Mouse (Mus musculus): ENCODE data around the gene Actl11. TPM values are rescaled to one million over a fixed set of nuclear protein-coding genes. Genes with fewer than 3 reads are reported as not detected.

Actl11 gene
- polyA plus RNA-seq, 1 experiment from 2014 or later, result not detected

DNA sequence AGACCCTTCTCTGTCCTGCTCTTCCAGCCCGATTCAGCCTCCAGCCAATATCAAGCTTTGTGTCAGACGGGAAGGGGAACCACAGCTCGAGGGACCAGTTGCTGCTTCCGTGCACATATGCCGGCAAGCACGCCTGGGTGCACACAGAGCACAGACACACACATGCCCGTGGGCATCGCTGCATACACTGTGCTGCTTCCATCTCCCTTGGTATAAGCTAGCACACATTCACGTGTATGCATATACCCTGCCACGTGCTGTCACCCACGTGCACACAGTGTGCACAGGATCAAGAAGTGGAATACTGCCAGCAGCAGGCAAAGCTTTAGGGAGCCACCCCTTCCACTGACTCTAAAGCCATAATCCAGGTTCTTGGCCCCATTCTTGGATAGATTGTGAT is 5.9 kb downstream of the Actl11 start:
- no peak overlapping the region for H3K4me3 ChIP-seq (ENCODE audit: low read depth, low read length)
- H3K9me3 ChIP-seq (ENCODE audit: low read depth, low read length), result no peaks in the 10 kb centered on the region
- DNase-seq (no peak), ATAC-seq (ENCODE audit: insufficient read depth) (no peak)
- no peaks in the 10 kb centered on the region; the same call in 1 of the 2 replicates for H3K4me1 ChIP-seq (ENCODE audit: insufficient read depth)
- no peak overlapping the region for H3K27ac ChIP-seq (ENCODE audit: low read depth)
- TF ChIP-seq CTCF (IDR thresholded peaks at IDR 0.05; ENCODE audit: low read depth), result no peak
- WGBS, result 85% methylated on average over 11 of the region's 11 CpGs
- no peak overlapping the region for H3K4me2 ChIP-seq
- H3K27me3 ChIP-seq (ENCODE audit: insufficient read depth, low read length), result peaks cover 16% of the 10 kb centered on the region; the same call in 1 of the 2 replicates
- no peaks in the 10 kb centered on the region for H3K36me3 ChIP-seq (ENCODE audit: insufficient read depth)
- H3K9ac ChIP-seq, result no peak overlapping the region

GRCm38 (mm10) chr9:107935374-107935773 is 7.1 kb downstream of the Actl11 start, which contains the start of gene Camkv:
Gene Camkv (plus strand): TSS chr9:107935674.
- ATAC-seq (ENCODE audit: insufficient read depth) (no peak), DNase-seq (no peak)
- no peaks in the 10 kb centered on the region for H3K36me3 ChIP-seq (ENCODE audit: insufficient read depth)
- no peak for TF ChIP-seq CTCF (IDR thresholded peaks at IDR 0.05; ENCODE audit: low read depth)
- H3K4me3 ChIP-seq (ENCODE audit: low read depth, low read length), result peak within 1 kb of the TSS; percentile 50
- peaks cover 16% of the 10 kb centered on the region; the same call in 1 of the 2 replicates for H3K27me3 ChIP-seq (ENCODE audit: insufficient read depth, low read length)
- H3K4me2 ChIP-seq, result peak within 1 kb of the TSS; percentile 95
- WGBS, result 10% methylated on average over 3 of the region's 3 CpGs
- no peaks in the 10 kb centered on the region; the same call in 1 of the 2 replicates for H3K4me1 ChIP-seq (ENCODE audit: insufficient read depth)
- H3K9me3 ChIP-seq (ENCODE audit: low read depth, low read length), result no peaks in the 10 kb centered on the region
- H3K9ac ChIP-seq, result peak within 1 kb of the TSS; percentile 58
- H3K27ac ChIP-seq (ENCODE audit: low read depth), result no peak within 1 kb of the TSS

DNA sequence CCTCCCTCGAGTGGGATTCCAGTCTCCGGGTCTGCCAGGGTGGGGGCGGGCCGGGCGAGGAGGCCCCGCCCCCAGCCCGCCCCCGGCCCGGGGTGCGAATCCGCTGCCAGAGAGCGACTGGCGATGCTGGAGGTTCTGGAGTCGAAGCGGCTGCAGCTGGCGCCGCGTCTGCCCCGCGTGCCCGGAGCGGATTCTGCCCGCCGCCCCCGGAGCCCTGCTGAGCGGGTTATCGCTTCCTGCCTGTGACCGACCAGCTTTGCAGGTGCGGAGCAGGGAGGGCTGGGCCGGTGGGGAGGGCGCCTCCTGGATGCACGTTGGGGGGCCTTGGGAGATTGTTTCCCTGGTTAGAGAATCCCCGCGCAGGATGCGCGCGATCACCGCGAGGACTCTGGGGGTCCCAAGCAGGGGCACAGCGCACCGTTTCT is 7.5 kb downstream of the Actl11 start:
- peaks cover 16% of the 10 kb centered on the region; the same call in 1 of the 2 replicates for H3K27me3 ChIP-seq (ENCODE audit: insufficient read depth, low read length)
- H3K4me2 ChIP-seq, result peak overlapping the region; percentile 95
- H3K27ac ChIP-seq (ENCODE audit: low read depth), result no peak overlapping the region
- H3K4me1 ChIP-seq (ENCODE audit: insufficient read depth), result no peaks in the 10 kb centered on the region; the same call in 1 of the 2 replicates
- H3K36me3 ChIP-seq (ENCODE audit: insufficient read depth), result no peaks in the 10 kb centered on the region
- no peaks in the 10 kb centered on the region for H3K9me3 ChIP-seq (ENCODE audit: low read depth, low read length)
- WGBS, result under 1% methylated on average over 41 of the region's 41 CpGs
- TF ChIP-seq CTCF (IDR thresholded peaks at IDR 0.05; ENCODE audit: low read depth), result no peak
- H3K9ac ChIP-seq, result peak overlapping the region; percentile 58
- ATAC-seq (ENCODE audit: insufficient read depth) (peak; percentile 48; the same call in 1 of the 2 replicates), DNase-seq (peak; percentile 56)
- peak overlapping the region; percentile 50 for H3K4me3 ChIP-seq (ENCODE audit: low read depth, low read length)

DNA sequence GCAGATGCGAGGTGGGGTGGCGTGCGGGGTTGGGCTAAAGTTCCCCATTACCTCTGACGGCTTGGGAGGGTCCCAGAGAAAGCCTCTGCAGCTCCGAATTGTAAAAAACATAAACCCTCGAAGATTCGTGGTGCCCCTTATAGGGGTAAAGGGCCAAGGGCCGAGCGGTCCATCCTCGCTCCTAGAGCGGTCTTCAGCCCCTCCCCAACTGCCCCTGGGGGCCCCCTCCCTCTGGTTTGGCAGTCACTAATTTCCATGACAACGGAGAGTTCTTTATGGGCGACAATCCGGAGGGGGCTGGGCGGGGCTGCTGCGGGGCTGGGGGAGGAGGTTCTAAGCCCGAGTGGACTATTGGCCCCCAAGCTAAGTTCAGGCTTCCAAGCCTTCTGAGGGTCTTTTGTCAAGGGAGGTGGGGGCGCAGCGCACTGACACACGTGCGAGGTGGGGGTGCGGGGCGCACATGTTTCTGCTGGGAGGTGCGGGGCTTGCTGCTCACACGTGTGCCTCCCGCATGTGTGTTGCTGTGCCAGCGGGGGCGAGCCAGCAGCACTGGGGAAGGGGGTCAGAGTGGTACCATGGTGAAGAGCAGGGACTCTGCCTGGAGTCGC is 8.1 kb downstream of the Actl11 start:
- H3K36me3 ChIP-seq (ENCODE audit: insufficient read depth), result no peaks in the 10 kb centered on the region
- peaks cover 16% of the 10 kb centered on the region; the same call in 1 of the 2 replicates for H3K27me3 ChIP-seq (ENCODE audit: insufficient read depth, low read length)
- WGBS, result 3% methylated on average over 29 of the region's 29 CpGs
- H3K4me1 ChIP-seq (ENCODE audit: insufficient read depth), result no peaks in the 10 kb centered on the region; the same call in 1 of the 2 replicates
- DNase-seq (peak; percentile 19), ATAC-seq (ENCODE audit: insufficient read depth) (peak; percentile 47; the same call in 1 of the 2 replicates)
- H3K27ac ChIP-seq (ENCODE audit: low read depth), result no peak overlapping the region
- TF ChIP-seq CTCF (IDR thresholded peaks at IDR 0.05; ENCODE audit: low read depth), result no peak
- H3K9me3 ChIP-seq (ENCODE audit: low read depth, low read length), result no peaks in the 10 kb centered on the region
- H3K4me3 ChIP-seq (ENCODE audit: low read depth, low read length), result peak overlapping the region; percentile 50
- H3K4me2 ChIP-seq, result peak overlapping the region; percentile 95
- peak overlapping the region; percentile 58 for H3K9ac ChIP-seq

DNA sequence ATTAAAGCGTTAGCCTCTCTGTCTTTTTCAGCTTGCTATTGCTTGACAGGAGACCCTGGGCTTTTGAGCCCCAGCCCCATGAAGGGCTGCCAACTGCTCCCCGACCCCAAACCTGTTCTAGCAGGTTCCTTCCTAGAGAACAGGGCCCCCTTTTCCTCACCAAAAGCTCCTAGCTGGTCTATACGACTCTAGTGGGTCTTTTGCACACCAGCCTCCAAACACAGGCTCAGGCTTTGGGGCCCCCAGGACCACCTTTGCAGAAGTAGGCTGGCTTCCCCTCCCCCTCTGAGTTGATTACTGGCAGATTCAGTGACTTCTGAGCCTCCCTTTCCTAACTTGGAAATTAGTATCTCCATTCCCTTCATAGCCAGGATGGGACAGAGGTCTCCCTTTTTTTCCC is 8.6 kb downstream of the Actl11 start:
- no peak for TF ChIP-seq CTCF (IDR thresholded peaks at IDR 0.05; ENCODE audit: low read depth)
- H3K36me3 ChIP-seq (ENCODE audit: insufficient read depth), result no peaks in the 10 kb centered on the region
- H3K4me3 ChIP-seq (ENCODE audit: low read depth, low read length), result peak overlapping the region; percentile 50
- H3K9ac ChIP-seq, result peak overlapping the region; percentile 58; the same call in 1 of the 2 replicates
- H3K4me1 ChIP-seq (ENCODE audit: insufficient read depth), result no peaks in the 10 kb centered on the region; the same call in 1 of the 2 replicates
- no peak for ATAC-seq (ENCODE audit: insufficient read depth)
- no peak overlapping the region for H3K27ac ChIP-seq (ENCODE audit: low read depth)
- no peak for DNase-seq
- 17% methylated on average over 3 of the region's 3 CpGs for whole genome bisulfite sequencing
- H3K27me3 ChIP-seq (ENCODE audit: insufficient read depth, low read length), result peaks cover 16% of the 10 kb centered on the region; the same call in 1 of the 2 replicates
- peak overlapping the region; percentile 95 for H3K4me2 ChIP-seq
- H3K9me3 ChIP-seq (ENCODE audit: low read depth, low read length), result no peaks in the 10 kb centered on the region

DNA sequence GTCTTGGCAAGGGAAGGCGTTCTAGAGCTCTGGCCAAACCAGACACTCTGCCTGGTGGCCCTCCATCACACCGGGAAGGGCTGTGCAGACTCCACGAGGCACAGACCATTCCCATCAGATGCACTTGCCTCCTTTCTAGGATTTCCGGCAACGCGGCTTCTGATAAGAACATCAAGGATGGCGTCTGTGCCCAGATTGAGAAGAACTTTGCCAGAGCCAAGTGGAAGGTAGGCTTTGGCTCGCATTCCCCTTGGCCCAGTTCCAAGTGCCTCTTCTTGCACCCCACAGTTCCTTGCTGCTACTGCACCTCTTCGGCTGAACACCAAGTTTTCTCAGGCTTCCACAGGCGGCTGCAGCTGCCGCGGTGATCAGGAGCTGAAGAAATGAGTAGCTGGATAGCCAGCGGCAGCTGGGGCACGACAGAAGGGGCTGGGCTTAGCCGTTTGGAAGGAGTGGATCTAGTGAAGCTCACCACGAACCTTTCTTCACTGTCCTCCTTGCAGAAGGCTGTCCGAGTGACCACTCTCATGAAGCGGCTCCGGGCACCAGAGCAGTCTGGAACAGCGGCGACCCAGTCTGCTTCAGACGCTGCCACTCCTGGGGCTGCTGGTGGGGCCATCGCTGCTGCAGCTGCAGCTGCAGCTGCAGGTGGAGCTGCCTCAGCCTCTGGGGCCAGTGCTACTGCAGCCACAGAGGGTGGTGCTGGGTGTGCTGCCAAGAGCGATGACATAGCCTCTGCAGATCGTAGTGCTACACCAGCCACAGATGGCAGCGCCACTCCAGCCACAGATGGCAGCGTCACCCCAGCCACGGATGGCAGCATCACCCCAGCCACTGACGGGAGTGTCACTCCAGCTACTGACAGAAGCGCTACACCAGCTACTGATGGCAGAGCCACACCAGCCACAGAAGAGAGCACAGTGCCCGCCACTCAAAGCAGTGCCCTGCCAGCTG is 19.2 kb downstream of the Actl11 start:
- H3K27ac ChIP-seq (ENCODE audit: low read depth), result no peak overlapping the region
- H3K4me1 ChIP-seq (ENCODE audit: insufficient read depth), result peaks cover 6% of the 10 kb centered on the region; the same call in 1 of the 2 replicates
- no peak overlapping the region for H3K4me2 ChIP-seq
- DNase-seq, result no peak
- no peak overlapping the region for H3K4me3 ChIP-seq (ENCODE audit: low read depth, low read length)
- no peak for TF ChIP-seq CTCF (IDR thresholded peaks at IDR 0.05; ENCODE audit: low read depth)
- no peaks in the 10 kb centered on the region for H3K9me3 ChIP-seq (ENCODE audit: low read depth, low read length)
- H3K36me3 ChIP-seq (ENCODE audit: insufficient read depth), result no peaks in the 10 kb centered on the region
- WGBS, result 80% methylated on average over 31 of the region's 31 CpGs
- no peak for ATAC-seq (ENCODE audit: insufficient read depth)
- H3K27me3 ChIP-seq (ENCODE audit: insufficient read depth, low read length), result no peaks in the 10 kb centered on the region
- H3K9ac ChIP-seq, result no peak overlapping the region
